Mouse (Mus musculus) lung, embryonic 14.5 days (tissue): ENCODE data around the gene Gm7030. TPM values are rescaled to one million over a fixed set of nuclear protein-coding genes. Genes with fewer than 3 reads are reported as not detected.
A peak's percentile ranks its signal among the peaks of the same experiment; 100 is the strongest.
"Not testable (repeated sequence)": the region's sequence is repeated elsewhere in the genome, so short reads cannot be mapped to it uniquely, and the experiment has no call there.

Source experiments
- ATAC-seq: fragments of 200-750 bp; cut with Nextera tagmentation; 2 replicates; pipeline ENCODE4 v1.8.0; 2017; ENCODE audit warnings: mild to moderate bottlenecking, moderate TSS enrichment, moderate library complexity; ENCODE audit not compliant: insufficient read depth
- DNase-seq: peaks from one replicate; pipeline ENCODE4 v3.0.0-alpha.2; 2015
- H3K27ac ChIP-seq: fragments of 300-500 bp; sonication (generic); 2 replicates; pipeline ENCODE4 v1.5.1; 2014; ENCODE audit warnings: low read depth, mild to moderate bottlenecking, moderate library complexity
- H3K27me3 ChIP-seq: fragments of 300-500 bp; sonication (generic); 2 replicates; pipeline ENCODE4 v1.6.1; 2014; ENCODE audit warnings: low read length, control low read depth; ENCODE audit not compliant: insufficient read depth
- H3K36me3 ChIP-seq: fragments of 300-500 bp; sonication (generic); 2 replicates; pipeline ENCODE4 v1.6.1; 2014; ENCODE audit warnings: control low read depth; ENCODE audit not compliant: insufficient read depth
- H3K4me1 ChIP-seq: fragments of 300-500 bp; sonication (generic); 2 replicates; pipeline ENCODE4 v1.6.1; 2014; ENCODE audit warnings: antibody characterized with exemption, control low read depth; ENCODE audit not compliant: insufficient read depth
- H3K4me2 ChIP-seq: fragments of 300-500 bp; sonication (generic); 2 replicates; pipeline ENCODE4 v1.6.1; 2014; ENCODE audit warnings: mild to moderate bottlenecking
- H3K4me3 ChIP-seq: fragments of 300-500 bp; sonication (generic); 2 replicates; pipeline ENCODE4 v1.5.1; 2014; ENCODE audit warnings: low read depth, low read length
- H3K9ac ChIP-seq: fragments of 300-500 bp; sonication (generic); 2 replicates; pipeline ENCODE4 v1.6.1; 2014
- H3K9me3 ChIP-seq: fragments of 300-500 bp; sonication (generic); 2 replicates; pipeline ENCODE4 v1.6.1; 2016; ENCODE audit warnings: low read depth, low read length, control low read depth
- CTCF ChIP-seq: IDR thresholded peaks from 2 replicates; pipeline ENCODE4 v1.5.1; 2016; ENCODE audit warnings: antibody characterized with exemption, low read depth
- WGBS: fragments of 180-500 bp; shearing (Covaris S2); extraction: QIAGEN DNeasy Blood & Tissue Kit; methylation state at CpG from one replicate; pipeline ENCODE4 v1.1.7; 2014; 5-methylcytosine and 5-hydroxymethylcytosine counted together
- polyA plus RNA-seq: library from polyadenylated mRNA; unstranded; fragments of >200 nt; fragmentation: Nextera tagmentation; extraction: Ambion mirVana; gene quantifications from 2 replicates; pipeline ENCODE4 v1.2.1, GENCODE M21; 2014

Gm7030 gene
- polyA plus RNA-seq, 1 experiment from 2014 or later: not detected

DNA sequence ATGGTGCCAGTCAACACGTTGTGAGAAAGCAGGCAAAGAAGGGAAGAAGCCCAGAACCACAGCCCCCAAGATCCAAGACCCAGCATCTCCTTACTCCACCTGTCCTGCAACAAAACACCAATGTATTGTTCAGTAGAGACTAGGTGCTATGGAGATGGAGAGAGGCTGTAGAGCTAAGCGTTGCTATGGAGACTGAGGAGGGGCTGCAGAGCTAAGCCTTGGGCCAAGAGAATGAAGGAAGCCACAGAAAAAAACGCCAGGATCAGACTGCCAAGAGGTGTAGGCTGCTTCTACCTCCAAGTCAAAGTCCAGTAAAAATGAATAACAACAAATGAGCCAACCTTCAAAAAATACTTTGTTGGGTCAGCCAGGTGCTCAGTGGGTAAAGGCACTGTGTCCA is 12.7 kb downstream of the Gm7030 start:
- not testable (repeated sequence) for H3K9me3 ChIP-seq, H3K27me3 ChIP-seq, H3K4me2 ChIP-seq, H3K9ac ChIP-seq, H3K36me3 ChIP-seq, H3K4me3 ChIP-seq, H3K4me1 ChIP-seq, H3K27ac ChIP-seq, ATAC-seq, DNase-seq
- 17% methylated on average over 3 of the region's 3 CpGs for WGBS

DNA sequence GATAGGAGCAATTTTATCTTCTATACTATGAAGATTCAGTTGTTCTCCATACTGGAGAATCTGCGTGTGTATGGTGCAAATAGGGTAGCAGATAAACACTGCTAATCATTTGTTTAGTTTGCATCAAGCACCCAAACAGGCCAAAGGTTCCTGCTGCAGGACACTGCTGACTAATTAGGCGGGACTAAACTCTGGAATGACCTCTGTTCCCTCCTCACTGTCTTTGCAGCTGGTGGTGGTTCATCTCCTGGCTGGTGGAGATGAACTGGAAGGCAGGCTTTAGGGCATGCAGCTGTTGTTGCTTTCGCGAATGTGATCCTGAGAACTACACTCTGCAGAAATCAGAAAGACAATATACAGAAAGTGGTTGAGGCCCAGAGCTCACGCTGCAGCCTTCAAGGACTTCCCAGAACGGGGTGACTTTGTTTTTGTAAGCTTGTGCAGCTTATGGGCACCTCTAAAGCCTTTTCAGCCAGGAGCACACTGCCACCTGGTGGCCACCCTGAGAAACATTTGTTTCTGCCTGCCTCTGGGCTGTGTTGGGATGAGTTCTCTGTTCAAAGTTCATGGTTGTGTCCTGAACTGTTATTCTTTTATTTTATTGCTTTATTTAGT is 15.1 kb downstream of the Gm7030 start:
- H3K36me3 ChIP-seq, H3K9ac ChIP-seq, H3K4me2 ChIP-seq, H3K27me3 ChIP-seq, H3K9me3 ChIP-seq, H3K4me3 ChIP-seq, H3K4me1 ChIP-seq, H3K27ac ChIP-seq: not testable (repeated sequence)
- peak; percentile 69 for TF ChIP-seq CTCF
- DNase-seq: peak; percentile 75
- peak; percentile 58; the same call in 1 of the 2 replicates for ATAC-seq
- 22% methylated on average over 6 of the region's 6 CpGs for WGBS

DNA sequence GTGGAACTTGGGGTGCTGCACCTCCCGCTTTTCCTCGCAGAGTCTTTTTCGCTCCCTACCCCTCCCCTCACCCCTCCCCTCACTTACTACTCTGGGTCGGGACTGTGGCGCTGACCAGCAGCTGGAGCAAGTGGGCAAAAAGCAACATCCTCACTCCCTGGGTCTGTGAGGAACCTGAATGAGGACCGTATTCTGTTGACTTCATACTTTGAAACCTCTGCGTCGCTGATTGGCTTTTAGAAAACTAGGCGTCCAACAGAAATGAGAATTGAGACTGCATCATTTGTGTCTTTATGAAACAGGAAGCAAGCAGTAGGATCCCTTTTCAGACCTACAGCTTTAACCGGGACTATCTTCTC is 17.7 kb downstream of the Gm7030 start:
- H3K36me3 ChIP-seq, H3K9me3 ChIP-seq, H3K9ac ChIP-seq, H3K4me1 ChIP-seq, H3K27ac ChIP-seq, H3K27me3 ChIP-seq: not testable (repeated sequence)
- peak; percentile 18; the same call in 1 of the 2 replicates for ATAC-seq
- 2% methylated on average over 10 of the region's 10 CpGs for WGBS
- H3K4me3 ChIP-seq: peak overlapping the region; percentile 30
- peak overlapping the region; percentile 66 for H3K4me2 ChIP-seq
- peak; percentile 58 for DNase-seq

DNA sequence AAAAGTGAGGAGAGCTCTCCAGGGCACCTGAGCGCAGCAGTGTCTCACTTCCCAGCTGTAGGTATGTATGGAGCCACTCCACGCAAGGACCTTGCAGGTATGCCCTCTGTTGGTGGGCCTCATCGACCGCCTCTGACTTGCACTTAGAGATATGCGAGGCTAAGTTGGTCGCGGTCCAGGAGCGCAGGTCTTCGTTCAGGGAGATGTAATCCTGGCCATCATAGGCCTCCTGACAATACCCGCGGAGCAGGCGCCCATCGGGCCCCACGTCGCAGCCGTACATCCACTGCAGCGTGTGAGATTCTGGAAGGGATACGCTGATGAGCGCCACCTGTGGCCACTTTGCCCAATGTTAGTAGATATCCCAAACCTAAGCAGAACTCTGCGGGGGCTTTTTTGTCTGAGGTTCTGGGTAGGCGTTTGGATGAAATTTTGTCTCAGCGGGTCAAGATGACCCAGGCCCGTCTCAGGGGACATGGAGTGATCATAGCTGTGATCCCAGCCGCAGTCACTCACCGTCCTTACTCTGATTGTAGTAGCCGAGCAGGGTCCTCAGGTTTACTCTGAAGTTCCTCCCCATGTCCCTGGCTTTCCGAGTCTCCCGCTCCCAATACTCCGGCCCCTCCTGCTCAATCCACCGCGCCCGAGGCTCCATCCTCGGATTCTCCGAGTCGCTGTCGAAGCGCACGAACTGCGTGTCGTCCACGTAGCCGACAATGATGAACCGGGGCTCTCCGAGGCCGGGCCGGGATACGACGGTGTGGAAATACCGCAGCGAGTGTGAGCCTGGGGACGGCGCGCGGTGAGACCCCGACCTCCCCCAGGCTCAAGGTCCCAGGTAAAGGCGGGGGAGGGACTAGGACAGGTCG is 18.4 kb downstream of the Gm7030 start:
- not testable (repeated sequence) for H3K27ac ChIP-seq, H3K4me1 ChIP-seq, H3K9me3 ChIP-seq, H3K36me3 ChIP-seq, H3K27me3 ChIP-seq, H3K9ac ChIP-seq
- DNase-seq (peak; percentile 24), ATAC-seq (peak; percentile 60)
- Histone ChIP-seq H3K4me2 (peak overlapping the region; percentile 66), H3K4me3 (peak overlapping the region; percentile 30)
- peak; percentile 50 for TF ChIP-seq CTCF
- WGBS: under 1% methylated on average over 55 of the region's 57 CpGs

DNA sequence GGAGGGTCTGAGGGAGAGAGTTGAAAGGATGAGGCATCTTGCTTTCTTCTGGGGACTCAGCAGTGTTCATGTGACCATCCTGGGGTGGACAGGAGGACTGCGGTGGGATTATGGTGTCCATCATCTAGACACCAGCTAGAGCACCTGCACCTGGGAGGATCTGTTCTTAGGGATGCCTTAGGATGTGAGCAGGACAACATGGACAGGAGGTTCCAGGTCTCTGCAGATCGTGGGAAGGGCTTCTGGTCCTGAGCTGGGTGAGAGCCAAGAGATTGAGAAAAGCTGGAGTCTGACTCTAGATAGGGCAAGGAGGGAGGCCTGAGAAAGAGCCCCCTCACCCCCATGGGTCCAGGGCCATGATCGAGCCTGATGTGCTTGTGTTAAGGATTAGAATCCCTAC is 19.1 kb downstream of the Gm7030 start:
- not testable (repeated sequence) for H3K36me3 ChIP-seq, H3K9ac ChIP-seq, H3K4me1 ChIP-seq, ATAC-seq, H3K9me3 ChIP-seq, H3K27ac ChIP-seq, DNase-seq, H3K27me3 ChIP-seq, H3K4me3 ChIP-seq
- peak overlapping the region; percentile 66 for H3K4me2 ChIP-seq
- WGBS: 39% methylated on average over 3 of the region's 3 CpGs

DNA sequence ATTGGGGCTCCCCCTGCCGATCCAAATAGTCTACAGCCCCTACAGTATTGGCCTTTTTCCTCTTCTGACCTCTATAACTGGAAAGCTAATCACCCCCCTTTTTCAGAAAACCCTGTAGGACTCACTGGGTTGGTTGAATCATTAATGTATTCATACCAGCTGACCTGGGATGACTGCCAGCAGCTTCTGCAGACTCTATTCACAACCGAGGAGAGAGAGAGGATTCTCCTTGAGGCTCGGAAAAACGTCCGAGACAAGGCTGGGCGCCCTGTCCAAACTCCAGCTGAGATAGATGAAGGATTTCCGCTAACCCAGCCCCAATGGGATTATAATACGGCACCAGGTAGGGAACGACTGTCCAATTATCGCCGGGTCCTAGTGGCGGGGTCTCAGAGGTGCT is 27.1 kb downstream of the Gm7030 start:
- not testable (repeated sequence) for H3K4me2 ChIP-seq, H3K4me1 ChIP-seq, H3K27me3 ChIP-seq, H3K9ac ChIP-seq, ATAC-seq, H3K4me3 ChIP-seq, H3K9me3 ChIP-seq, H3K27ac ChIP-seq, DNase-seq, H3K36me3 ChIP-seq
- WGBS: 83% methylated on average over 11 of the region's 12 CpGs

DNA sequence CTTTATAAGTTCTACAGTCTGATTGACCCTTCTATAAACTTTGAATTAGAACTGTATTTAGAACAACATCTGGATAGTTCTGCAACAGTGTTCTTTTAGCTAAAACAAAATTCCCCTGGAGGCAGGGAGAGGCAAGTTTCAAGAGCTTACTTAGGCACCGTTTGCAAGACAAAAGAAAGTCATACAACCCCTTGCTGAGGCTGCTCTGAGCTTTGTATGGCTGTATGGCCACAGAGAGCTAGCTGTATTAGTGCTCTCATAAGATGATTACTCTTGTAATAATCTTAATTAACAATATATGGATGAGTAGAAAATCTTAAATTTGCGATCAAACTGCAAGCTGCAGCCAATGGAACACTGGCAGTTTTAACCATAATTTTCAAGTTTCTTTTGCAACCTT is 29.6 kb downstream of the Gm7030 start:
- not testable (repeated sequence) for DNase-seq, H3K27ac ChIP-seq, H3K9me3 ChIP-seq, H3K4me3 ChIP-seq, H3K4me2 ChIP-seq, H3K9ac ChIP-seq, H3K36me3 ChIP-seq, H3K4me1 ChIP-seq, ATAC-seq, H3K27me3 ChIP-seq
- WGBS: 54% methylated on average over 2 of the region's 2 CpGs
